In the genomic region with DNA sequence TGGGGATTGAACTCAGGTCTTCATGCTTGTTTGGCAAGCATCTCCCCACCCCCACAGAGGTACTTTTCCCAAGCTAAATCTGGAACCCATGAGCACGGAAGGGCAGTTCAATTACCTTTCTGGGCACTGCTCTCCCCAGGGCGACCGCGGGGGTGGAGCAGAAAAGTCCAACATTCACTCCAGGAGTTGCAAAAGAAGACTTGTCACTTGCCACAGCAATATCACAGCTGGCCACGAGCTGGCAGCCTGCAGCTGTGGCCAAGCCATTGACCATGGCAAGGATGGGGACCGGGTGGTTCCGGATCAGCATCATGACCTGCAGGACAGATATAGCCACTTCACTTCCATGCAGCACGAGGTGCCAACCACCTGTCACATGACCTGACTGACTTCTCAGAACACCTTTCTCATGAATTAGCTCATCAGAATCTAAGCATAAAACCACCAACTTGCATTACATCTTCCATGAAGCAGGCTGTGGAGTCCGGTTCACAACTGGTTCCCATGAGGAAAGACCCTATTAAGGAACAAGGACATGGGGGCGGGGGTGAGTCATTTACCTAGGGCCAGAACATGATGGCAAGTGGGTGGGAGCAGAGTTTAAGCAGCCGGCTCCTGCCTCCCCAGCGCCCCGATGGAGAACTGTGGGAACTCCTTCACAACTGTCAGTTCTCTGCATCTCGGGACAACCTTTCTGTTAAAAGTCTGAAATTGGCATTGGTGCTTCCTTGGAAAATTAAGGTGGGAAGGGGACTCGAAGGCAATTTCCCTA, we compare ENCODE assay signal across 11 mouse cellular contexts. TPM values are rescaled to one million over a fixed set of nuclear protein-coding genes. Genes with fewer than 3 reads are reported as not detected.
A peak's percentile ranks its signal among the peaks of the same experiment; 100 is the strongest.
DNase-seq lines count a peak whose midpoint lies in the region; ATAC-seq and TF ChIP-seq lines count a peak whose summit lies in the region.
"Had no signal": no experiment of that assay in that cellular context is flagged by ENCODE, and none has a peak within 500 bp of the region (broad histone marks: within the 10 kb centered on the region; RNA-seq: fewer than 3 reads in every experiment).

No protein-coding gene starts in this region.

- H3K4me2 ChIP-seq in neural tube, embryonic 14.5 days (ENCODE audit: low read depth, low read length) = no peak overlapping the region

- H3K36me3 ChIP-seq in kidney, adult 2 months (ENCODE audit: control insufficient read depth, insufficient read depth, low read length) = no peaks in the 10 kb centered on the region
- H3K36me3 ChIP-seq in neural tube, embryonic 14.5 days (ENCODE audit: control insufficient read depth, insufficient read depth, low read length) = no peaks in the 10 kb centered on the region

- no peaks in the 10 kb centered on the region for H3K9me3 ChIP-seq in neural tube, embryonic 14.5 days (ENCODE audit: control insufficient read depth, low read length)

- TF ChIP-seq POLR2A in kidney, adult 2 months (IDR thresholded peaks at IDR 0.05; ENCODE audit: low read depth, low read length) = no peak
- no peak for TF ChIP-seq POLR2A in lung, adult 2 months (IDR thresholded peaks at IDR 0.05; ENCODE audit: borderline replicate concordance, extremely low read depth, low read depth, low read length)

- H3K4me3 ChIP-seq in kidney, adult 2 months (ENCODE audit: insufficient read depth, low read depth, low read length) = no peak overlapping the region
- H3K4me3 ChIP-seq in neural tube, embryonic 14.5 days (ENCODE audit: low read depth, low read length) = no peak overlapping the region
- H3K4me3 ChIP-seq in lung, adult 2 months (replicated peaks; ENCODE audit: extremely low read depth, low read depth, low read length) = no peak overlapping the region

- no peaks in the 10 kb centered on the region for H3K4me1 ChIP-seq in kidney, adult 2 months (ENCODE audit: control insufficient read depth, insufficient read depth, low read length)
- no peaks in the 10 kb centered on the region; the same call in 1 of the 2 replicates for H3K4me1 ChIP-seq in neural tube, embryonic 14.5 days (ENCODE audit: control insufficient read depth, insufficient read depth, low read length)
- no peaks in the 10 kb centered on the region; the same call in 1 of the 2 replicates for H3K4me1 ChIP-seq in lung, adult 2 months (ENCODE audit: control insufficient read depth, insufficient read depth, low read length)

- peak; percentile 44; the same call in 1 of the 2 replicates for TF ChIP-seq CTCF in kidney, adult 2 months (conservative IDR thresholded peaks at IDR 0.05; ENCODE audit: insufficient read depth, insufficient read length, low read depth, low read length)
- 0 out of 2 replicates have a peak, but pooled peaks have one; percentile 14 for TF ChIP-seq CTCF in lung, adult 2 months (IDR thresholded peaks at IDR 0.05; ENCODE audit: insufficient read depth, low read length)

- 0 out of 2 replicates have a peak, but pooled peaks have one; percentile 19 for ATAC-seq in neural tube, embryonic 14.5 days (ENCODE audit: low read depth)

- 58% methylated on average over 15 of the region's 15 CpGs for WGBS in kidney, adult 2 months
- WGBS in neural tube, embryonic 14.5 days = 67% methylated on average over 15 of the region's 15 CpGs
- 60% methylated on average over 15 of the region's 15 CpGs for WGBS in lung, adult 2 months

- no peak overlapping the region for H3K9ac ChIP-seq in neural tube, embryonic 14.5 days (replicated peaks; ENCODE audit: low read depth, low read length)

- no peak overlapping the region for H3K27ac ChIP-seq in kidney, adult 2 months (ENCODE audit: insufficient read depth, low read depth, low read length)
- H3K27ac ChIP-seq in neural tube, embryonic 14.5 days (ENCODE audit: low read depth, low read length) = no peak overlapping the region

- no peak for DNase-seq in kidney, adult 2 months
- no peak for DNase-seq in kidney, adult 9 months
- no peak for DNase-seq in neural tube, embryonic 10.5 days (ENCODE audit: extremely low spot score, low spot score)
- no peak for DNase-seq in lung, adult 2 months
- no peak for DNase-seq in right cerebral cortex, adult 18-20 months
- no peak for DNase-seq in right cerebral cortex, postnatal 14 days
- DNase-seq: cerebellum, adult 8-10 months; gastrocnemius, postnatal 36 days; layer of hippocampus, adult 9-11 months; thymus, postnatal 25 days had no signal

- H3K27me3 ChIP-seq in kidney, adult 2 months (replicated peaks; ENCODE audit: control insufficient read depth, insufficient read depth, low read length) = no peaks in the 10 kb centered on the region
- H3K27me3 ChIP-seq in neural tube, embryonic 14.5 days (ENCODE audit: control insufficient read depth, insufficient read depth, low read length) = no peaks in the 10 kb centered on the region

RNA-seq across cellular contexts. Expression of gene Echdc3, which starts 17.2 kb away (rescaled TPM):
- polyA plus RNA-seq in kidney, adult 2 months (2012; rRNA removed) = 67.9 and 74.7 TPM in 2 replicates
- polyA plus RNA-seq in neural tube, embryonic 14.5 days (2014; fragmentation: Nextera tagmentation; extraction: Ambion mirVana) = 0.39 and 0.80 TPM in 2 replicates
- polyA plus RNA-seq in lung, adult 2 months (2012; rRNA removed) = 9.1 and 12.8 TPM in 2 replicates
